Mouse (Mus musculus) lung, adult 2 months (tissue): ENCODE data around the gene Dctpp1.

Experiments used
- CTCF ChIP-seq: fragments of 200-500 bp; IDR thresholded peaks from 2 replicates; pipeline ENCODE4 v1.5.1; 2011; ENCODE audit warnings: mild to moderate bottlenecking, low read length, control low read depth; ENCODE audit not compliant: insufficient read depth
- POLR2A ChIP-seq: fragments of 200-500 bp; IDR thresholded peaks from 2 replicates; pipeline ENCODE4 v1.6.1; 2011; ENCODE audit warnings: low read depth, mild to moderate bottlenecking, control low read depth, low read length, borderline replicate concordance; ENCODE audit errors: extremely low read depth

GRCm38 (mm10) chr7:127282190-127282589 is 21.7 kb upstream of the Dctpp1 start:
- no peak for TF ChIP-seq CTCF
- TF ChIP-seq POLR2A = no peak
